Mouse (Mus musculus): ENCODE data around the gene Jaml.
A peak's percentile ranks its signal among the peaks of the same experiment; 100 is the strongest.
"Not testable (repeated sequence)": the region's sequence is repeated elsewhere in the genome, so short reads cannot be mapped to it uniquely, and the experiment has no call there.

Jaml gene

DNA sequence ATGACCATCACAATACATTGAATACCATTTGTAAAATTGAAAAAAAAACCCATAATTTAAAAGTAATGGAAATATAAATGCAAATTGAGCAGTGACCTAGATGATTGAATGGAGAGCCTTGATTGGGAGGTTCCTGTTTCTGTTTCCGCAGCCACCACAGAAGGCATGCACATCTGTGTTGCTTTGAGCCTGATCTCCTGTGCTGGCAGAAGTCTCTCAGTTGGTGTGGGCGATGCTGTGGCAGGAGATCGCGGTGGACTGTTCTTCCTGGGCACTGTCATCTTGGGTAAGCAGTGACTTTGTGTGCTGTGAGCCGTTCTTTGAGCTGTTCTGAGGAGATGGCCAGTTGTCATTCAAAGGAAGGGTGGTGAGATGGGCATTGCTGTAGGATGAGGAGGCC, at the start of gene Jaml:
Jaml (plus strand) TSS at position 173 of the 400 bp plus-strand sequence.
- DNase-seq: no peak

DNA sequence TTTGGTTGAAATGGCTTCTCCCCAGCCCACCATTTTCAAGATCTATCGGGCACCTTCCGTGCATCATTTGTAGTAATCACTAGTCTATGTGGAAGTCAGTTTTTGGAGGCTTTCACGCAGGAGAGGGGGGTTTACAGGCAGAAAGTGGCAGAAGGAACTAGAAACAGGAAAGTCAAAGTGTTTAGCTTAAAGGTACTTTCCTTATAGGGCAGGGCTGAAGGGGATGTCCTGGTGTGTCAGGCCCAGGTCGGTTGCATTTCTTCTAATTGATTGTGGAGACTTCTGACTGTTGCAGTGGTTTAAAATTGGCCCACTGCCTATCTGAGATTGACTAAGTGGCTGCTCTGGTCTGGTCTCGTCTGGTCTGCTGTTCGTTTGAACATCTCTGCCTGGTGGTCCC, 48.6 kb upstream of the Jaml start:
- no peak for DNase-seq

GRCm38 (mm10) chr9:45032261-45032660, 46.7 kb upstream of the Jaml start:
- no peak for DNase-seq

GRCm38 (mm10) chr9:45034526-45034925, 44.5 kb upstream of the Jaml start:
- no peak for DNase-seq

GRCm38 (mm10) chr9:45037803-45038202, 41.2 kb upstream of the Jaml start:
- DNase-seq: not testable (repeated sequence)

GRCm38 (mm10) chr9:45039499-45039898, 39.5 kb upstream of the Jaml start, which contains the start of gene Mpzl2:
Mpzl2 (plus strand) TSS chr9:45039799.
- DNase-seq: no peak

GRCm38 (mm10) chr9:45040066-45040845, 38.7 kb upstream of the Jaml start:
- DNase-seq: peak; percentile 32 to 70

DNA sequence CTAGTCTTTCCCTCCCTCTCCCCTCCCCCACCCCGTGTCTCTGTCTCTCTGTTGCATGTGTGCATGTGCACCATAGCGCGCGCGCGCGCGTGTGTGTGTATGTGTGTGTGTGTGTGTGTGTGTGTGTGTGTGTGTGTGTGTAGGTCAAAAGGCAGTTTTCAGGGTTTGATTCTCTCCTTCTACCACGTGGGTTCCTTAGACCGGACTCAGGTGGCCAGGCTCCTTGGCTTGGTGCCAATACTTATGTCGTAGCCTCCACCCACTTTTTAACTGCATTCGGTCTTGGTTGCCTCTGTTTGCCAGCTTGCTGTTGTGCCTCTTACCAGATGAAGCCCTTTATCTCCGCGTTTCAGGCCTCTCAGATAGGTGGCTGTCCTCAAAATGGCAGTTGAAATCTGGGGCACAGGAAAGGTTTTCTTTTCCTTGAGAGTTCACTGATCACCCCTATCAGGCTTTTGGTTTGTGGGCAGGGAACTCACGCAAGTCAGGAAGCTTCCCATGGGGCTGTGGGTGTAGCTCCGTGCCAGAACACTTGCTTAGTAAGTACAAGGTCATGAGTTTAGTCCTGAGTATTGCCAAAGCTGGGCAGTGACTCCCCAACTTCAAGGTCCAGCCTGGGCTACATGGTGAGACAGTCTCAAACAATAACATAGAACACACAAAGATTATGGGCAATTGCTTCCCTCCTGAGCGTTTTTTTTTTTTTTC, 37.7 kb upstream of the Jaml start:
- peak; percentile 68 to 84 for DNase-seq

DNA sequence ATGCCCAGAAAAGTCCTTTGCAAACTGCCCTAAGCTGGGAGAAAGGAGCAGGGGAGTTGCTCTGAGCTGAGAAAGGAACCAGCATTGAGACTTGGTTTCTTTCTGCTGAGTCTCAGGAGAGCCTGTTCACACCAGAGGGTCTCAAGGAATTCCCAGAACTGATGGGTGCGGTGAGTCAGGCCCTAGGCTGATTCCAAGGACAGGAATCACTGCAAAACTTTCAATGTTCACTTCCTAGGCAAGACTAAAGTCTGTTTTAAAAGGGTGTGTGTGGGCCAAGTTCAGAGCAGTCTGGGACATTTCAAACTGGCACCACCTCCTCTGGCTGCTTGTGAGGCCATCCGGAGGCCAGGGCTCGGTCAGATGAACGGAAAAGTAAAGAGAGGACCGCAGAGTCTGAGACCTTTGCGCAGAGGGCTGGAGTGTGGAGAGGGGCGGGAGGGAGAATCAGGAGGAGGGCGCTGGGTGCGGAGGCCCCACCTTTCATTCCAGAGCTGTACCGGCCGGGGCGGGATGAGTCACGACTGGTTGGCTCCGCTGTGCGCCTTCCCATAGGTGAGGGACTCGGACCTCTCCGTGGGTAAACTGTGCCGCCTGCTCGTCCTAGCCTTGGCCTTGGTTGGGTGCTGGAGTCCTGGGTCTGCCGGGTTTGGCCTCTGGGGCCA, 36.8 kb upstream of the Jaml start:
- peak; percentile 83 to 95 for DNase-seq

- peak; percentile 51 to 81 for DNase-seq
These were observed 36.0 kb upstream of the Jaml start for GRCm38 (mm10) chr9:45042947-45043346.

DNA sequence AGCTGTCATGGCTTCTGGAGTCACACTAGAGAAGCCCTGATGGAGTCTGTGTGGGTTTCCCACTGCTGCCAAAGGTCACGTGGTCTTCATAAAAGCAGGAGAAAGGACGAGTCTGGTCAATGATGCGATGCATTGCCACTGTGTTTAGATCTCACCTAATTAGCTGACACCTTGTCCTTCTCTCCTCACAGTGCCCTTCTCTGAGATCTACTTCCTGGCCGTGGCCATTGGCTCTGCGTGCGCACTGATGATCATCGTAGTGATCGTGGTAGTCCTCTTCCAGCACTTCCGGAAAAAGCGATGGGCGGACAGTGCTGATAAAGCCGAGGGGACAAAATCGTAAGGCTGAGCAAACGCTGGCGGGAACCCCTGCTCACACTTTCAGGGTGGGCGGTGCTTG, 32.0 kb upstream of the Jaml start:
- DNase-seq: no peak

GRCm38 (mm10) chr9:45048511-45048910, 30.5 kb upstream of the Jaml start:
- DNase-seq: peak in 1 of 2 experiments; percentile 19

- no peak for DNase-seq
These were observed 29.3 kb upstream of the Jaml start for GRCm38 (mm10) chr9:45049731-45050130.

GRCm38 (mm10) chr9:45050301-45050700, 28.7 kb upstream of the Jaml start:
- no peak for DNase-seq

- peak; percentile 91 to 92 for DNase-seq
These were observed 23.8 kb upstream of the Jaml start, which contains the start of gene Mpzl3 for GRCm38 (mm10) chr9:45055082-45055713. Mpzl3 (plus strand) TSS chr9:45055186.

GRCm38 (mm10) chr9:45058304-45058940, 20.6 kb upstream of the Jaml start:
- no peak for DNase-seq

DNA sequence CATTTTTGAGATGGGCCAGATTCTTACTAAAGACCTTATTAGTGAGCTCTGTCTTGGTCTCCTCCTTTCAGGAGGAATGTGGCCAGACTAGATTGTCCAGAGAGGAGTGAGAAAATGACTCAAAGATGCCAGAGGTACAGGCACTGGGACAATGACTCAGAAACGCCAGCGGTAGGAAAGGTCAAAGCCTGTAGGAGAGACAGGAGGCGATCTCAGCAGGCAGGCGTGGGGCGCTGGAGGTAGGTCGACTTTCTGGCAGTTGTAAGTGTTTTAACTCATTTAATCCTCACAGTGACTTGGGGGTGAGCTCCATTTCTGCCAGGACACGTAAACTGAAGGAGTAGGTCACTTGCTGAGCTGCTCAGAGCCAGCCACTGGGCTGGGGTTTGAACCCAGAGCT, 18.8 kb upstream of the Jaml start:
- DNase-seq: no peak

DNA sequence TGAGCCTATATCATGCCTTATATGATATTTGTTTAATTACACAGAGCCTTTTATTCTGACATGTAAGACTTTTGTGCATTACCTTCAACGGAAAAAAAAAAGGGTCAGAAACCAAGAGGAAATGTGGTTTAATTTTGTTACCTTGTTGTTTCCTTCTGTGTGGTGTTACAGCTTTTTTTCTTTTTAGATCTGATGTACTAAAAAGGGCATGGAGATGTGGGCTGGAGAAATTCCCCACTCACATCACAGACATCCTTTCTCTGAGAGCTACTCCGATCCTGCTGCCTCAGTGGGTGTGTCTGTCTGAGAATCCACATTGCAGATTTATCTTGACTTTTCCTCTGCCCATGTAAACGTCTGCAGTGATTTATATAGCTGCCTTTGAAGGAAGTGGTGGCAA, 16.3 kb upstream of the Jaml start:
- DNase-seq: no peak

DNA sequence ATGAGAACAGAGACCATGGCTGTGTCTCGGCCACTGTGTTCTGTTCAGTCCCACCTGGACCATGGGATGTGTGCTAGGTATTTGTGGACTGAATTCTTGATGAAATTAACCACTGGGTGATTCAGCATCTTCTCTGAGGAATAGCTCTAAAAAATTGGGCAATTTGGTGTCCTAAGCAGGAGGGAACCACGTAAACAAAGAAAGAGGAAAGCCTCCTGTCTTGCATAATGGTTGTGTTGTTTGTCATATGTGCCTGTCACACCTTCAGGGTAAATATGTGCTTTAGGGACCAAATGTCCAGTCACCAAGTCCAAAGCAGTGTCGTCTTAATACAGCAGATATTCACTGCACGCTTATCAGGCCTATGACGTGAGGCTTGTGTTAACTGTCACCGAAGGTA, 14.6 kb upstream of the Jaml start:
- DNase-seq: no peak

- no peak for DNase-seq
These were observed 12.2 kb upstream of the Jaml start for GRCm38 (mm10) chr9:45066735-45067134.

GRCm38 (mm10) chr9:45071800-45072199, 7.2 kb upstream of the Jaml start:
- no peak for DNase-seq

DNA sequence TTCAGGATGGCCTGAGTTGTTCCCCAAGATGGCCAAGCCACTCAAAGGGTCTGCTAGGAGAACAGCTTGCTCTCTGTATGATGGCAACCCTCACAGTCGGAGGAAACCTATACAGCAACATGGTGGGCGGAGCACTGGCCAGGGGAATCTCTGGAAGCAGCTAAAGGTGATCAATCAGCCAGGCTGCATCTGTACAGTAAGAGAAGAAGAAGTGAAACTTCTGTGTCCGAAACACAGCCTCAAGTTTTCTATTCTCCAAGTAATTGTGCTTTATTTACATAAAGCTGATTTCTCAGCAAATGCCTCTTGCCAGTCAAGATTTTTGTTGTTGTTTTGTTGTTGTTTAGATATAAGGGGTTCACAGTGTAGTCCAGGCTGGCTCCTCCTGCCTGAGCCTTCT, 1.1 kb upstream of the Jaml start:
- no peak for DNase-seq

GRCm38 (mm10) chr9:45083132-45083531, 4.1 kb downstream of the Jaml start:
- no peak for DNase-seq

Data from kidney, postnatal 25 days (tissue).